Mouse (Mus musculus) embryonic facial prominence, embryonic 10.5 days (tissue): Measurements from ENCODE around the gene A1cf. TPM values are rescaled to one million over a fixed set of nuclear protein-coding genes. Genes with fewer than 3 reads are reported as not detected.

Source experiments
- DNase-seq: peaks from one replicate; pipeline ENCODE4 v3.0.0-alpha.2; 2017; ENCODE audit warnings: low spot score
- H3K27ac ChIP-seq: fragments of 300-500 bp; sonication (generic); replicated peaks from 2 replicates; pipeline ENCODE4 v1.5.1; 2016; ENCODE audit warnings: mild to moderate bottlenecking
- H3K27me3 ChIP-seq: fragments of 300-500 bp; sonication (generic); replicated peaks from 2 replicates; pipeline ENCODE4 v1.6.1; 2016; ENCODE audit warnings: low read depth, mild to moderate bottlenecking; ENCODE audit not compliant: poor library complexity, severe bottlenecking
- H3K36me3 ChIP-seq: fragments of 300-500 bp; sonication (generic); replicated peaks from 2 replicates; pipeline ENCODE4 v1.6.1; 2016; ENCODE audit warnings: mild to moderate bottlenecking, moderate library complexity
- H3K4me1 ChIP-seq: fragments of 300-500 bp; sonication (generic); 2 replicates; pipeline ENCODE4 v1.6.1; 2016
- H3K4me3 ChIP-seq: fragments of 300-500 bp; sonication (generic); 2 replicates; pipeline ENCODE4 v1.5.1; 2016; ENCODE audit warnings: mild to moderate bottlenecking, moderate library complexity
- H3K9me3 ChIP-seq: fragments of 300-500 bp; sonication (generic); 2 replicates; pipeline ENCODE4 v1.6.1; 2016; ENCODE audit warnings: mild to moderate bottlenecking
- WGBS: fragments of 180-500 bp; shearing (Covaris S2); methylation state at CpG from one replicate; pipeline ENCODE4 v1.1.7; 2016; 5-methylcytosine and 5-hydroxymethylcytosine counted together
- polyA plus RNA-seq: library from polyadenylated mRNA; unstranded; fragments of >200 nt; fragmentation: Nextera tagmentation; extraction: Ambion mirVana; gene quantifications from 2 replicates; pipeline ENCODE4 v1.2.1, GENCODE M21; 2016

A1cf gene
- not detected in 2 replicates for polyA plus RNA-seq

- Histone ChIP-seq H3K27me3 (no peaks in the 10 kb centered on the region), H3K9me3 (no peaks in the 10 kb centered on the region), H3K27ac (no peak within 1 kb of the TSS), H3K36me3 (no peaks in the 10 kb centered on the region), H3K4me3 (no peak within 1 kb of the TSS), H3K4me1 (no peaks in the 10 kb centered on the region)
- 91% methylated on average over 7 of the region's 7 CpGs for WGBS
- DNase-seq = no peak
These were observed at the start of gene A1cf for GRCm38 (mm10) chr19:31868521-31868920. Gene A1cf, plus strand, starts transcription at chr19:31868764.

DNA sequence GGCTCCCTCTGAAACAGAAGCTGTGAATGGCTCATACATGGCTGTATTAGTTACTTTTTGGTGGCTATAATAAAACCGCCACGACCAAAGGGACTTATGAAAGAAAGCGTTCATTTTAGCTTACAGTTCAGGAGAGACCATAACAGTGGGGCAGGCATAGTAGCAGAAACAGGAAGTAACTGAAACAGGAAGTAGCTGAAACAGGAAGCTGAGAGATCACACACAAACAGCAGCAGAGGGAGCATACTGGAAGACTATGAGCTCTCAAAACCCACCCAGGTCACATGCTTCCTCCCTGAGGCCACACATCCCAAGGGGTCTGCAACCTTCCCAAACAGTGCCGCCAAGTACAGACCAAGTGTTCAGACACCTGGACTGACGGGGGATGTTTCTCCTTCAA is 34.3 kb upstream of the A1cf start:
- Histone ChIP-seq H3K4me3 (no peak overlapping the region), H3K4me1 (no peaks in the 10 kb centered on the region), H3K9me3 (no peaks in the 10 kb centered on the region), H3K27ac (no peak overlapping the region), H3K36me3 (no peaks in the 10 kb centered on the region), H3K27me3 (no peaks in the 10 kb centered on the region)
- WGBS = 91% methylated on average over 5 of the region's 5 CpGs
- no peak for DNase-seq

DNA sequence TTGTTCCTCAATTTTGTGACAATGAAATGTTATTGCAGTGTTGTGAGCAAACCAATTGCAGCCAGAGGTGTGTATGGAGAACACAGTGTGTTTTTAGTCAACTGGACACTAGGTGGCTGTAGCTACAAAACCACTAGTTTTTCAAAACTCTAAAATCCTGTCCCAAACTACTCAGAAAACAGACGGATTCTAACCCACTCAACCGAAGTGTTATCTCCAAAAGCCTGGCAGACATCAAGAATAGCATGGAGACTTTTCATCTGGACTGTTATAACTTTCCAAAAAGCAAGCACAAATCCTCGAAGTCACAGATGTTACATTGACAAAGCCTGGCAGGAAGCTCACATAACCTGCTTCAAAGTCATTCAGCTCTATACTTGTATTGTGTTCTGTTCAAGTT is 6.7 kb upstream of the A1cf start:
- Histone ChIP-seq H3K9me3 (no peaks in the 10 kb centered on the region), H3K27ac (no peak overlapping the region), H3K27me3 (no peaks in the 10 kb centered on the region), H3K36me3 (no peaks in the 10 kb centered on the region), H3K4me1 (no peaks in the 10 kb centered on the region), H3K4me3 (no peak overlapping the region)
- no peak for DNase-seq
- 79% methylated on average over 3 of the region's 3 CpGs for WGBS

GRCm38 (mm10) chr19:31862512-31863249 is 5.9 kb upstream of the A1cf start:
- no peak overlapping the region for H3K27ac ChIP-seq
- no peaks in the 10 kb centered on the region for H3K27me3 ChIP-seq
- 78% methylated on average over 6 of the region's 6 CpGs for WGBS
- no peaks in the 10 kb centered on the region for H3K9me3 ChIP-seq
- no peak overlapping the region for H3K4me3 ChIP-seq
- no peaks in the 10 kb centered on the region for H3K36me3 ChIP-seq
- no peak for DNase-seq
- no peaks in the 10 kb centered on the region for H3K4me1 ChIP-seq

GRCm38 (mm10) chr19:31865451-31865850 is 3.1 kb upstream of the A1cf start:
- Histone ChIP-seq H3K4me1 (no peaks in the 10 kb centered on the region), H3K27me3 (no peaks in the 10 kb centered on the region), H3K9me3 (no peaks in the 10 kb centered on the region), H3K36me3 (no peaks in the 10 kb centered on the region), H3K27ac (no peak overlapping the region), H3K4me3 (no peak overlapping the region)
- WGBS = 86% methylated on average over 4 of the region's 4 CpGs
- no peak for DNase-seq

DNA sequence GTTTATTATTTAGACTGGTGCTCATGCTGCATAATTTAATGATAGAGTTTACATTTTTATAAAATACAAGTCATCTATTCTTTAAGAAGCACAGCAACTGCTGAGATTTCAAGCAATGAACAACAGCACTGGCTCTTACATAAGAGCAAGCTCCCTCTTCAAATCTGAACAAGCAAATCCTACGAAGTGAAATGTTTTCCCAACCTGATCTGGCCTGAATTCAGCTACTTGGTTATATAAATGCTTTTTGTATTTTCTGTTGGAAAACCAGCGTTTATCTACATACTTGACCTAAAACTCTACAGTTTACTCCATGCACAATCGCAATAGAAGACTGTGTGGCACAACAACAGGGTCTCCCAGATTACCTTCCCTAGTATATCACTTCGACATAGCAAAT is 488 bp upstream of the A1cf start:
- Histone ChIP-seq H3K4me1 (no peaks in the 10 kb centered on the region), H3K36me3 (no peaks in the 10 kb centered on the region), H3K27ac (no peak overlapping the region), H3K4me3 (no peak overlapping the region), H3K27me3 (no peaks in the 10 kb centered on the region), H3K9me3 (no peaks in the 10 kb centered on the region)
- 86% methylated on average over 4 of the region's 4 CpGs for WGBS
- DNase-seq = no peak

GRCm38 (mm10) chr19:31868971-31869370 is 407 bp downstream of the A1cf start:
- no peak overlapping the region for H3K4me3 ChIP-seq
- no peak overlapping the region for H3K27ac ChIP-seq
- H3K27me3 ChIP-seq = no peaks in the 10 kb centered on the region
- no peaks in the 10 kb centered on the region for H3K4me1 ChIP-seq
- no peaks in the 10 kb centered on the region for H3K36me3 ChIP-seq
- 92% methylated on average over 6 of the region's 6 CpGs for WGBS
- no peaks in the 10 kb centered on the region for H3K9me3 ChIP-seq
- DNase-seq = no peak

GRCm38 (mm10) chr19:31871377-31871776 is 2.8 kb downstream of the A1cf start:
- DNase-seq = no peak
- no peak overlapping the region for H3K27ac ChIP-seq
- no peaks in the 10 kb centered on the region for H3K4me1 ChIP-seq
- H3K4me3 ChIP-seq = no peak overlapping the region
- H3K27me3 ChIP-seq = no peaks in the 10 kb centered on the region
- 80% methylated on average over 2 of the region's 2 CpGs for WGBS
- no peaks in the 10 kb centered on the region for H3K9me3 ChIP-seq
- H3K36me3 ChIP-seq = no peaks in the 10 kb centered on the region

DNA sequence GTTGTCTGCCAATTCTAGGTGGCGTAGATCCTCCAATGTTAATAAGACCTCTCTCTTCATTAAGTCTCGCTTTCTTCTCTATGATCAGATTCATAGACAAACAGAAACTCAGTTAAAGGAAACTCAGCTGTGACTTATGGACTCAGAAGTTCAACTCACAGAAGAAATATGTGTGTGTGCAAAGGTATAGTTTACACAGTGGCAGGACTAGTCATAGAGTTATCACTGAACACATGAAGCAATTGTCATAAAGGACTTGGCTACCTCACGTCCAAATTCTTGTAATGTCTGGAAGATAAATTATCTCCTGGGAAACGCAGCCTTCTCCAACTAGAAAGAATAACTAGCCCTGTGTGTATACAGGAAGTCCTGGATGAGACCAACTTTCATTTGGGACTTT is 9.4 kb downstream of the A1cf start:
- H3K36me3 ChIP-seq = no peaks in the 10 kb centered on the region
- no peaks in the 10 kb centered on the region for H3K27me3 ChIP-seq
- 83% methylated on average over 4 of the region's 4 CpGs for WGBS
- DNase-seq = no peak
- no peak overlapping the region for H3K27ac ChIP-seq
- no peak overlapping the region for H3K4me3 ChIP-seq
- H3K4me1 ChIP-seq = no peaks in the 10 kb centered on the region
- no peaks in the 10 kb centered on the region for H3K9me3 ChIP-seq

GRCm38 (mm10) chr19:31884594-31884993 is 16.0 kb downstream of the A1cf start:
- no peak overlapping the region for H3K27ac ChIP-seq
- H3K9me3 ChIP-seq = no peaks in the 10 kb centered on the region
- no peak for DNase-seq
- no peak overlapping the region for H3K4me3 ChIP-seq
- H3K36me3 ChIP-seq = no peaks in the 10 kb centered on the region
- 86% methylated on average over 4 of the region's 4 CpGs for WGBS
- H3K27me3 ChIP-seq = no peaks in the 10 kb centered on the region
- no peaks in the 10 kb centered on the region for H3K4me1 ChIP-seq

- H3K36me3 ChIP-seq = no peaks in the 10 kb centered on the region
- no peak overlapping the region for H3K4me3 ChIP-seq
- H3K27ac ChIP-seq = no peak overlapping the region
- DNase-seq = no peak
- no peaks in the 10 kb centered on the region for H3K4me1 ChIP-seq
- no peaks in the 10 kb centered on the region for H3K9me3 ChIP-seq
- H3K27me3 ChIP-seq = no peaks in the 10 kb centered on the region
- 89% methylated on average over 2 of the region's 2 CpGs for WGBS
These were observed 18.7 kb downstream of the A1cf start for GRCm38 (mm10) chr19:31887275-31887674.

- Histone ChIP-seq H3K9me3 (no peaks in the 10 kb centered on the region), H3K4me1 (no peaks in the 10 kb centered on the region), H3K36me3 (no peaks in the 10 kb centered on the region), H3K27ac (no peak overlapping the region), H3K27me3 (no peaks in the 10 kb centered on the region), H3K4me3 (no peak overlapping the region)
- no peak for DNase-seq
- WGBS = 76% methylated on average over 4 of the region's 4 CpGs
These were observed 21.4 kb downstream of the A1cf start for GRCm38 (mm10) chr19:31889988-31890387.

DNA sequence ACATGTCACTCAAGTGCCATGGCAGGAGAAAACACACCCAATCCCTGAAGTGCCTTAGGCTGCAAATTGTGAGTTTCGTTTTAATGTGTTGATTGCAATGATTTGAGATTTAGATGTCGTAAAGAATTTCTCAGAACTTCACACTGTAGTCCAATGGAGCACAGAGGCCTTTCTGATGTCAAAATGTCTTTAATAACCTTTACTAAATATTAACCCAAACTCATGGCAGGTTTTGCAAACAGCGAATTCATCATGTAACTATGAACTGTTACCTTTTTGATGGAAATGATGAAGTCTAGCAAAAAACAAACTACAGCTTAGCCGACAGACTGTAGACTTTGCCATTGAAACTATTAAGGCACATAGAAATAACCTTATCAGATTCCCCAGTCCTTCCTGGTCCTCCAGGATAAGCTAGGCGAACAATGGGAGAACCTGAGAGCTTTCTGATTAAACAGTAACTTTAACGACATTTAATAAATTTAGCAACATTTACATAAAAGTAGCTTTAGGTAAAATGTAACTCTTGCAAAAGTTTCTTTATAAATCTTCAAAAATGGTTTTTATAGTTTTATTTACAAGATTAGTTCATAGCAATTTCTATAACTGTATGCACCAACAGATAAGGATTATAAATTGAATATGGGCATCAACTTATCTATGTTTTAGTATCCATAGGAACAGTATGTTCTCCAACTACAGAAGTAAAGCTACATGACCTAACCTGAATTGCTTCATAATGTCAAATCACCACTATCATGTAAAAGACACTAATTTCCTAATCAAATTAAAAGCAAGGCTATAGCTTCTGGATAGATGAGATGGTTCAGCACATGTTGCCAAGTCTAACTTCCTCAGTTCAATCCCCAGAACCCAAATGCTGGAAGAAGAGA is 22.7 kb downstream of the A1cf start:
- Histone ChIP-seq H3K27ac (no peak overlapping the region), H3K4me3 (no peak overlapping the region), H3K9me3 (no peaks in the 10 kb centered on the region), H3K4me1 (no peaks in the 10 kb centered on the region), H3K36me3 (no peaks in the 10 kb centered on the region), H3K27me3 (no peaks in the 10 kb centered on the region)
- WGBS = 88% methylated on average over 6 of the region's 6 CpGs
- DNase-seq = no peak
